Mouse (Mus musculus): ENCODE results near the gene H2afy.

GRCm38 (mm10) chr13:56163751-56164150 is 27.6 kb upstream of the H2afy start:
- TF ChIP-seq POLR2A (IDR thresholded peaks at IDR 0.05; ENCODE audit: insufficient read depth, low read length), result no peak
- no peak for TF ChIP-seq EP300 (IDR thresholded peaks at IDR 0.05; ENCODE audit: insufficient read depth, low read depth, low read length)
